Mouse (Mus musculus) midbrain, embryonic 11.5 days (tissue): Measurements from ENCODE around the gene Ckm. TPM values are rescaled to one million over a fixed set of nuclear protein-coding genes. Genes with fewer than 3 reads are reported as not detected.

Experiments used
- ATAC-seq: fragments of 200-750 bp; cut with Nextera tagmentation; 2 replicates; pipeline ENCODE4 v1.8.0; 2017; ENCODE audit warnings: moderate TSS enrichment, moderate library complexity; ENCODE audit not compliant: low FRiP score
- DNase-seq: peaks from one replicate; pipeline ENCODE4 v3.0.0; 2015; ENCODE audit warnings: low spot score; ENCODE audit errors: missing footprints
- H3K27ac ChIP-seq: fragments of 300-500 bp; sonication (generic); 2 replicates; pipeline ENCODE4 v1.5.1; 2014; ENCODE audit warnings: low read depth, low read length
- H3K27me3 ChIP-seq: fragments of 300-500 bp; sonication (generic); 2 replicates; pipeline ENCODE4 v1.6.1; 2014; ENCODE audit warnings: mild to moderate bottlenecking, low read length, moderate library complexity, mixed read lengths; ENCODE audit not compliant: control insufficient read depth, insufficient read depth
- H3K36me3 ChIP-seq: fragments of 300-500 bp; sonication (generic); 2 replicates; pipeline ENCODE4 v1.6.1; 2014; ENCODE audit warnings: mild to moderate bottlenecking, low read length, moderate library complexity, mixed read lengths; ENCODE audit not compliant: control insufficient read depth, insufficient read depth
- H3K4me1 ChIP-seq: fragments of 300-500 bp; sonication (generic); 2 replicates; pipeline ENCODE4 v1.6.1; 2014; ENCODE audit warnings: low read length; ENCODE audit not compliant: control insufficient read depth, insufficient read depth
- H3K4me2 ChIP-seq: fragments of 300-500 bp; sonication (generic); 2 replicates; pipeline ENCODE4 v1.6.1; 2014; ENCODE audit warnings: mild to moderate bottlenecking, moderate library complexity
- H3K4me3 ChIP-seq: fragments of 300-500 bp; sonication (generic); 2 replicates; pipeline ENCODE4 v1.5.1; 2014; ENCODE audit warnings: low read depth, low read length
- H3K9ac ChIP-seq: fragments of 300-500 bp; sonication (generic); 2 replicates; pipeline ENCODE4 v1.6.1; 2014; ENCODE audit warnings: low read length
- H3K9me3 ChIP-seq: fragments of 300-500 bp; sonication (generic); 2 replicates; pipeline ENCODE4 v1.6.1; 2016; ENCODE audit warnings: low read length; ENCODE audit not compliant: control insufficient read depth
- WGBS: fragments of 180-500 bp; shearing (Covaris S2); extraction: QIAGEN DNeasy Blood & Tissue Kit; methylation state at CpG from one replicate; pipeline ENCODE4 v1.1.7; 2014; 5-methylcytosine and 5-hydroxymethylcytosine counted together
- polyA plus RNA-seq: library from polyadenylated mRNA; unstranded; fragments of >200 nt; fragmentation: Nextera tagmentation; extraction: Ambion mirVana; gene quantifications from 2 replicates; pipeline ENCODE4 v1.2.1, GENCODE M21; 2014

Ckm gene
- polyA plus RNA-seq, 1 experiment from 2014 or later: not detected

GRCm38 (mm10) chr7:19464367-19465307 is 60.1 kb downstream of the Ckm start:
- ATAC-seq (no peak), DNase-seq (peak; percentile 81)
- Histone ChIP-seq H3K27ac (no peak overlapping the region), H3K9ac (0 out of 2 replicates have a peak overlapping the region, but pooled peaks have one; percentile 0), H3K4me3 (no peak overlapping the region), H3K27me3 (peaks cover 7% of the 10 kb centered on the region), H3K36me3 (no peaks in the 10 kb centered on the region), H3K4me1 (peaks cover 4% of the 10 kb centered on the region), H3K4me2 (no peak overlapping the region; the same call in 1 of the 2 replicates), H3K9me3 (no peaks in the 10 kb centered on the region)
- 8% methylated on average over 22 of the region's 22 CpGs for WGBS

- no peak overlapping the region for H3K4me3 ChIP-seq
- no peak for DNase-seq
- H3K9ac ChIP-seq: no peak overlapping the region
- H3K9me3 ChIP-seq: no peaks in the 10 kb centered on the region
- no peak overlapping the region for H3K27ac ChIP-seq
- 70% methylated on average over 5 of the region's 5 CpGs for WGBS
- no peak overlapping the region for H3K4me2 ChIP-seq
- no peak for ATAC-seq
- H3K4me1 ChIP-seq: peaks cover 3% of the 10 kb centered on the region; the same call in 1 of the 2 replicates
- peaks cover 24% of the 10 kb centered on the region for H3K27me3 ChIP-seq
- H3K36me3 ChIP-seq: no peaks in the 10 kb centered on the region
Measured at GRCm38 (mm10) chr7:19466602-19467145, 62.1 kb downstream of the Ckm start.

DNA sequence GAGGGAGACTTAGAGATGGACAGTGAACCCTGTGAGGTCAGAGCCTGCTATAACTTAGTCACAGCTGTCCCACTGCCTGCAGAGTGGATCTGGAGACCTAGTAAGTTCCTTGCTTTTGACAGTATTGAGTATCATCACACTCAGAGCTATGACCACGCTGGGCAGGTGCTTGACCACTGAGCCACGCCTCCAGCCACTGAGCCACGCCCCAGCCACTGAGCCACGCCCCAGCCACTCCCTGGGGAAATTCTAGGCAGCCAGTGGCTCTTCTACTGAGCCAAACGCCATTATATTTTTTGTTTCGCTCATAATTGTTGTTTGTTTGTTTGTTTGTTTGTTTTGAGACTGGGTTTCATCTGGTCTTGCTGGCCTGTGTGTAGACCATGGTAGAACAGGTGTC is 63.1 kb downstream of the Ckm start:
- no peaks in the 10 kb centered on the region for H3K9me3 ChIP-seq
- no peak overlapping the region for H3K9ac ChIP-seq
- H3K4me1 ChIP-seq: peaks cover 3% of the 10 kb centered on the region; the same call in 1 of the 2 replicates
- no peak overlapping the region for H3K27ac ChIP-seq
- no peak overlapping the region for H3K4me3 ChIP-seq
- peaks cover 33% of the 10 kb centered on the region for H3K27me3 ChIP-seq
- WGBS: 46% methylated on average over 6 of the region's 6 CpGs
- DNase-seq: no peak
- ATAC-seq: no peak
- H3K36me3 ChIP-seq: no peaks in the 10 kb centered on the region
- H3K4me2 ChIP-seq: no peak overlapping the region

DNA sequence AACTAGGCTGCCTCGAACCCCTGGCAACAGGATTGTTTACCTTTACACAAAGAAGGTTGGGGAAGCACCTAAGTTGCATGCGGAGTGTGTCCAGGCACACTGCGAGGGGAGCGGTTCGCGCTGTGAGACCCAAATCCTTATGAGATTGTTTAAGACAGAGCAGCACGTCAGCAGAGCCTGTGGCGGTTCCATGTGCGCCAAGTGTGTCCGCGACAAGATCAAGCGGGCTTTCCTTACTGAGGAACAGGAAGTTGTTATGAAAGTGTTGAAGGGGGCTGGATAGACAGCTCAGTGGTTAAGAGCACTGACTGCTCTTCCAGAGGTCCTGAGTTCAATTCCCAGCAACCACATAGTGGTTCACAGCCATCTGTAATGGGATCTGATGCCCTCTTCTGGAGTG is 63.7 kb downstream of the Ckm start:
- peaks cover 40% of the 10 kb centered on the region for H3K27me3 ChIP-seq
- H3K4me2 ChIP-seq: no peak overlapping the region
- 65% methylated on average over 12 of the region's 12 CpGs for WGBS
- H3K4me1 ChIP-seq: peaks cover 3% of the 10 kb centered on the region; the same call in 1 of the 2 replicates
- no peaks in the 10 kb centered on the region for H3K36me3 ChIP-seq
- no peak for ATAC-seq
- H3K4me3 ChIP-seq: no peak overlapping the region
- no peak for DNase-seq
- no peak overlapping the region for H3K9ac ChIP-seq
- H3K9me3 ChIP-seq: no peaks in the 10 kb centered on the region
- H3K27ac ChIP-seq: no peak overlapping the region

- ATAC-seq: no peak
- 15% methylated on average over 23 of the region's 23 CpGs for WGBS
Measured at GRCm38 (mm10) chr7:19469404-19469803, 64.8 kb downstream of the Ckm start.

GRCm38 (mm10) chr7:19470308-19470707 is 65.7 kb downstream of the Ckm start:
- H3K27ac ChIP-seq: no peak overlapping the region
- H3K9ac ChIP-seq: no peak overlapping the region
- ATAC-seq (no peak), DNase-seq (no peak)
- H3K27me3 ChIP-seq: peaks cover 59% of the 10 kb centered on the region
- no peak overlapping the region for H3K4me3 ChIP-seq
- no peak overlapping the region for H3K4me2 ChIP-seq
- no peaks in the 10 kb centered on the region for H3K4me1 ChIP-seq
- 10% methylated on average over 14 of the region's 14 CpGs for WGBS
- H3K36me3 ChIP-seq: no peaks in the 10 kb centered on the region
- H3K9me3 ChIP-seq: no peaks in the 10 kb centered on the region

More at GRCm38 (mm10) chr7:19469404-19469803, 64.8 kb downstream of the Ckm start:
- no peaks in the 10 kb centered on the region for H3K9me3 ChIP-seq
- no peak overlapping the region for H3K9ac ChIP-seq
- DNase-seq: peak; percentile 84
- no peak overlapping the region for H3K4me2 ChIP-seq
- no peak overlapping the region for H3K27ac ChIP-seq
- peaks cover 51% of the 10 kb centered on the region for H3K27me3 ChIP-seq
- H3K4me1 ChIP-seq: peaks cover 3% of the 10 kb centered on the region; the same call in 1 of the 2 replicates
- no peaks in the 10 kb centered on the region for H3K36me3 ChIP-seq
- H3K4me3 ChIP-seq: no peak overlapping the region

DNA sequence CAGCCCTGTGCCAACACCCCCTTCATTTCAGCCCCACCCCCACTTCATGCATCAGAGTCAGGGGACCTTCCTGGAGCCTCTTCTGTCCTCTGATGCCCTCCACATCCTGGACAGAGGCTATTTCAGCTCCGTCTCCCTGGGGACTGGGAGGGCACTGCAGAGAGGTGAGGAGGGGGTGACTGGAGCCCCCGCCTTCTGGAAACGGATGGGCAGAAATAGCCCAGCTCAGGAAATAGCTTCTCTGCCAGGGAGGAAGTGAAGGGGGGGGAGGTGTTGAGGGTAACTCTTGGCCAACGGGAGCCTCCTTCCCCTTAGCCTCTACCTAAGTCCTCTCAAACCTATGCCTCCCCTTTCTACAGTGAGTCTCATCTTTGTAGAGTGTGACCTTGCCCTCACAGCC is 67.8 kb downstream of the Ckm start:
- Histone ChIP-seq H3K9ac (no peak overlapping the region), H3K9me3 (no peaks in the 10 kb centered on the region), H3K4me1 (no peaks in the 10 kb centered on the region), H3K27me3 (peaks cover 67% of the 10 kb centered on the region), H3K4me3 (no peak overlapping the region), H3K36me3 (no peaks in the 10 kb centered on the region), H3K27ac (no peak overlapping the region), H3K4me2 (no peak overlapping the region)
- ATAC-seq (no peak), DNase-seq (no peak)
- WGBS: 52% methylated on average over 4 of the region's 4 CpGs
